Mouse (Mus musculus) embryonic facial prominence, embryonic 13.5 days (tissue): Measurements from ENCODE around the gene Magi3. TPM values are rescaled to one million over a fixed set of nuclear protein-coding genes. Genes with fewer than 3 reads are reported as not detected.
A peak's percentile ranks its signal among the peaks of the same experiment; 100 is the strongest.

Source experiments
- ATAC-seq: fragments of 200-750 bp; cut with Nextera tagmentation; 2 replicates; pipeline ENCODE4 v1.8.0; 2017; ENCODE audit warnings: low read depth; ENCODE audit not compliant: insufficient number of reproducible peaks, insufficient read depth, low FRiP score, low TSS enrichment
- H3K27ac ChIP-seq: fragments of 300-500 bp; sonication (generic); 2 replicates; pipeline ENCODE4 v1.5.1; 2015; ENCODE audit warnings: moderate library complexity, mild to moderate bottlenecking, inconsistent platforms
- H3K27me3 ChIP-seq: fragments of 300-500 bp; sonication (generic); 2 replicates; pipeline ENCODE4 v1.6.1; 2015; ENCODE audit warnings: mild to moderate bottlenecking, inconsistent platforms
- H3K36me3 ChIP-seq: fragments of 300-500 bp; sonication (generic); 2 replicates; pipeline ENCODE4 v1.6.1; 2015; ENCODE audit warnings: mild to moderate bottlenecking, inconsistent platforms
- H3K4me1 ChIP-seq: fragments of 300-500 bp; sonication (generic); 2 replicates; pipeline ENCODE4 v1.6.1; 2015; ENCODE audit warnings: inconsistent platforms
- H3K4me2 ChIP-seq: fragments of 300-500 bp; sonication (generic); 2 replicates; pipeline ENCODE4 v1.6.1; 2015; ENCODE audit warnings: moderate library complexity, mild to moderate bottlenecking, inconsistent platforms
- H3K4me3 ChIP-seq: fragments of 300-500 bp; sonication (generic); 2 replicates; pipeline ENCODE4 v1.5.1; 2015; ENCODE audit warnings: mild to moderate bottlenecking, inconsistent platforms
- H3K9ac ChIP-seq: fragments of 300-500 bp; sonication (generic); 2 replicates; pipeline ENCODE4 v1.6.1; 2015; ENCODE audit warnings: mild to moderate bottlenecking, inconsistent platforms
- H3K9me3 ChIP-seq: fragments of 300-500 bp; sonication (generic); 2 replicates; pipeline ENCODE4 v1.6.1; 2016; ENCODE audit warnings: inconsistent platforms
- WGBS: fragments of 180-500 bp; shearing (Covaris S2); methylation state at CpG from one replicate; pipeline ENCODE4 v1.1.7; 2015; ENCODE audit warnings: mixed read lengths; 5-methylcytosine and 5-hydroxymethylcytosine counted together
- polyA plus RNA-seq: library from polyadenylated mRNA; unstranded; fragments of >200 nt; fragmentation: Nextera tagmentation; extraction: Ambion mirVana; gene quantifications from 2 replicates; pipeline ENCODE4 v1.2.1, GENCODE M21; 2015

Gene Magi3
- polyA plus RNA-seq, result 5.4 and 5.6 TPM in 2 replicates

- H3K4me1 ChIP-seq, result 0 out of 2 replicates have a peak, but pooled peaks cover 12% of the 10 kb centered on the region
- H3K4me2 ChIP-seq, result peak within 1 kb of the TSS; percentile 90
- H3K9me3 ChIP-seq, result no peaks in the 10 kb centered on the region
- H3K4me3 ChIP-seq, result peak within 1 kb of the TSS; percentile 78
- H3K27me3 ChIP-seq, result no peaks in the 10 kb centered on the region
- WGBS, result under 1% methylated on average over 46 of the region's 46 CpGs
- no peaks in the 10 kb centered on the region for H3K36me3 ChIP-seq
- ATAC-seq, result peak; percentile 100
- H3K27ac ChIP-seq, result peak within 1 kb of the TSS; percentile 93
- peak within 1 kb of the TSS; percentile 80 for H3K9ac ChIP-seq
Measured at GRCm38 (mm10) chr3:104220295-104220965, at the start of gene Magi3. Magi3 (minus strand) TSS chr3:104220374.

- Histone ChIP-seq H3K4me3 (no peak overlapping the region), H3K4me2 (no peak overlapping the region), H3K27ac (no peak overlapping the region), H3K27me3 (no peaks in the 10 kb centered on the region), H3K36me3 (no peaks in the 10 kb centered on the region), H3K9me3 (no peaks in the 10 kb centered on the region), H3K4me1 (no peaks in the 10 kb centered on the region), H3K9ac (no peak overlapping the region)
- ATAC-seq, result no peak
- WGBS, result 82% methylated on average over 6 of the region's 6 CpGs
Measured at GRCm38 (mm10) chr3:104264530-104265145, 44.5 kb upstream of the Magi3 start.

GRCm38 (mm10) chr3:104260221-104260620 lies 40.0 kb upstream of the Magi3 start:
- Histone ChIP-seq H3K4me3 (no peak overlapping the region), H3K4me2 (no peak overlapping the region), H3K4me1 (no peaks in the 10 kb centered on the region), H3K27ac (no peak overlapping the region), H3K9ac (no peak overlapping the region), H3K9me3 (no peaks in the 10 kb centered on the region), H3K36me3 (no peaks in the 10 kb centered on the region), H3K27me3 (no peaks in the 10 kb centered on the region)
- ATAC-seq, result no peak
- 83% methylated on average over 5 of the region's 5 CpGs for WGBS

- Histone ChIP-seq H3K4me1 (no peaks in the 10 kb centered on the region), H3K4me2 (no peak overlapping the region), H3K4me3 (no peak overlapping the region), H3K27ac (no peak overlapping the region), H3K9ac (no peak overlapping the region), H3K27me3 (no peaks in the 10 kb centered on the region), H3K9me3 (no peaks in the 10 kb centered on the region), H3K36me3 (no peaks in the 10 kb centered on the region)
- 83% methylated on average over 4 of the region's 4 CpGs for WGBS
- ATAC-seq, result no peak
Measured at GRCm38 (mm10) chr3:104259168-104259567, 39.0 kb upstream of the Magi3 start.

- Histone ChIP-seq H3K4me3 (no peak overlapping the region), H3K4me1 (no peaks in the 10 kb centered on the region), H3K27ac (no peak overlapping the region), H3K36me3 (no peaks in the 10 kb centered on the region), H3K9me3 (no peaks in the 10 kb centered on the region), H3K27me3 (no peaks in the 10 kb centered on the region), H3K4me2 (no peak overlapping the region), H3K9ac (no peak overlapping the region)
- WGBS, result 73% methylated on average over 3 of the region's 3 CpGs
- ATAC-seq, result no peak
Measured at GRCm38 (mm10) chr3:104257041-104257440, 36.9 kb upstream of the Magi3 start.

- no peak overlapping the region for H3K4me3 ChIP-seq
- H3K27ac ChIP-seq, result no peak overlapping the region
- H3K9ac ChIP-seq, result no peak overlapping the region
- H3K9me3 ChIP-seq, result no peaks in the 10 kb centered on the region
- 36% methylated on average over 3 of the region's 3 CpGs for WGBS
- H3K27me3 ChIP-seq, result no peaks in the 10 kb centered on the region
- no peaks in the 10 kb centered on the region for H3K4me1 ChIP-seq
- H3K4me2 ChIP-seq, result no peak overlapping the region
- no peaks in the 10 kb centered on the region for H3K36me3 ChIP-seq
- ATAC-seq, result no peak
Measured at GRCm38 (mm10) chr3:104253760-104254159, 33.6 kb upstream of the Magi3 start.

- Histone ChIP-seq H3K4me3 (no peak overlapping the region), H3K9ac (no peak overlapping the region), H3K27ac (no peak overlapping the region), H3K36me3 (no peaks in the 10 kb centered on the region), H3K27me3 (no peaks in the 10 kb centered on the region), H3K9me3 (no peaks in the 10 kb centered on the region), H3K4me1 (no peaks in the 10 kb centered on the region), H3K4me2 (no peak overlapping the region)
- no peak for ATAC-seq
- 67% methylated on average over 4 of the region's 4 CpGs for WGBS
Measured at GRCm38 (mm10) chr3:104247850-104248249, 27.7 kb upstream of the Magi3 start.

GRCm38 (mm10) chr3:104247057-104247456 lies 26.9 kb upstream of the Magi3 start:
- Histone ChIP-seq H3K36me3 (no peaks in the 10 kb centered on the region), H3K27me3 (no peaks in the 10 kb centered on the region), H3K27ac (no peak overlapping the region), H3K4me2 (no peak overlapping the region), H3K9me3 (no peaks in the 10 kb centered on the region), H3K4me1 (no peaks in the 10 kb centered on the region), H3K9ac (no peak overlapping the region), H3K4me3 (no peak overlapping the region)
- ATAC-seq, result no peak
- WGBS, result 68% methylated on average over 1 of the region's 1 CpGs

GRCm38 (mm10) chr3:104244373-104244772 lies 24.2 kb upstream of the Magi3 start:
- Histone ChIP-seq H3K27me3 (no peaks in the 10 kb centered on the region), H3K9me3 (no peaks in the 10 kb centered on the region), H3K4me1 (no peaks in the 10 kb centered on the region), H3K4me3 (no peak overlapping the region), H3K27ac (no peak overlapping the region), H3K9ac (no peak overlapping the region), H3K4me2 (no peak overlapping the region), H3K36me3 (no peaks in the 10 kb centered on the region)
- ATAC-seq, result no peak
- 87% methylated on average over 8 of the region's 8 CpGs for WGBS

GRCm38 (mm10) chr3:104243972-104244371 lies 23.8 kb upstream of the Magi3 start:
- 86% methylated on average over 6 of the region's 6 CpGs for WGBS
- no peaks in the 10 kb centered on the region for H3K36me3 ChIP-seq
- H3K27ac ChIP-seq, result no peak overlapping the region
- H3K4me2 ChIP-seq, result no peak overlapping the region
- no peak for ATAC-seq
- no peaks in the 10 kb centered on the region for H3K27me3 ChIP-seq
- H3K9ac ChIP-seq, result no peak overlapping the region
- no peaks in the 10 kb centered on the region for H3K4me1 ChIP-seq
- H3K9me3 ChIP-seq, result no peaks in the 10 kb centered on the region
- no peak overlapping the region for H3K4me3 ChIP-seq

GRCm38 (mm10) chr3:104239785-104240184 lies 19.6 kb upstream of the Magi3 start:
- peaks cover 4% of the 10 kb centered on the region; the same call in 1 of the 2 replicates for H3K4me1 ChIP-seq
- H3K9me3 ChIP-seq, result no peaks in the 10 kb centered on the region
- no peaks in the 10 kb centered on the region for H3K27me3 ChIP-seq
- no peak overlapping the region for H3K4me2 ChIP-seq
- H3K36me3 ChIP-seq, result no peaks in the 10 kb centered on the region
- no peak for ATAC-seq
- no peak overlapping the region for H3K9ac ChIP-seq
- no peak overlapping the region for H3K27ac ChIP-seq
- WGBS, result 86% methylated on average over 2 of the region's 2 CpGs
- no peak overlapping the region for H3K4me3 ChIP-seq

GRCm38 (mm10) chr3:104239376-104239775 lies 19.2 kb upstream of the Magi3 start:
- Histone ChIP-seq H3K27ac (no peak overlapping the region), H3K9ac (no peak overlapping the region), H3K4me1 (peaks cover 4% of the 10 kb centered on the region; the same call in 1 of the 2 replicates), H3K36me3 (no peaks in the 10 kb centered on the region), H3K9me3 (no peaks in the 10 kb centered on the region), H3K4me3 (no peak overlapping the region), H3K4me2 (no peak overlapping the region), H3K27me3 (no peaks in the 10 kb centered on the region)
- 82% methylated on average over 2 of the region's 2 CpGs for WGBS
- ATAC-seq, result no peak
